Mouse (Mus musculus) megakaryocyte, embryonic 14.5 days (primary cell): ENCODE results near the gene Fbxl18.

Experiments used
- FLI1 ChIP-seq: IDR thresholded peaks from 2 replicates; pipeline ENCODE4 v1.6.1; 2012; ENCODE audit warnings: low read length, inconsistent platforms, mixed read lengths
- GATA1 ChIP-seq: IDR thresholded peaks from 3 replicates; pipeline ENCODE4 v1.6.1; 2012; ENCODE audit warnings: mixed read lengths, low read length, inconsistent platforms, borderline replicate concordance

DNA sequence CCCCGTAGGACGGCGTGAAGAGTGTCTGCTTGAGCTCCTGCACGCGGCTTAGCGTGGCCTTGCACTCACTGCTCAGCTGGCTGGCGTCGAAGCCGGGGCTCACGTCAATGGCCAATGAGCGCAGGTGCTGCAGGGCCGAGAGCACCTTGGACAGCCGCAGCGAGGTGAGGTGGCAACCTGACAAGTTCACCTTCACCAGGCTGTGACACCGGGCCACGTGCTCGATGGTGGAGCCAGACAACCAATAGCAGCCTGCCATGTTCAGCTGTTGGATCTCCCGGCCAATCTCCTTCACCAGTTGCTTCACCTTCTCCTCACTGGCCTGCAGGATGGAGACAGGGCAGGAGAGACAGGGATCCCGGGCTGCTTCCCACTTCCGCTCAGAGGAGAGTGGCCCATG lies 8.5 kb downstream of the Fbxl18 start:
- no peak for TF ChIP-seq GATA1
- TF ChIP-seq FLI1, result no peak
